Mouse (Mus musculus) gastrocnemius, postnatal 4 days (tissue): ENCODE results near the gene Rpl4. TPM values are rescaled to one million over a fixed set of nuclear protein-coding genes. Genes with fewer than 3 reads are reported as not detected.

Experiments
- microRNA-seq: library from miRNA; unstranded; fragments of <30 nt; microRNA quantifications from one replicate; pipeline ENCODE4 v1.2.0, GENCODE M21; 2021
- total RNA-seq, 2 experiments: library from RNA; stranded (reverse); gene quantifications; 2 replicates each; pipeline ENCODE4 v1.2.3; 2021

The Rpl4 gene
- total RNA-seq, 2 experiments from 2014 or later, result 987 to 1,060 TPM

Small RNA genes within 50 kb of the gene (microRNA-seq; reads per million reads assigned to microRNA genes)
- not detected for gene Gm24106

Other genes starting within 250 kb of the Rpl4 start
- gene Smad6, start 151.3 kb upstream of the Rpl4 start, total RNA-seq, result 1 to 10 TPM; 5.6 to 7.2 TPM
- 1 to 10 TPM in 1 of 2 experiments, under 1 TPM in 1; 0.52 to 1.2 TPM for gene Lctl, start 56.2 kb upstream of the Rpl4 start, total RNA-seq
- gene Zwilch, start 271 bp upstream of the Rpl4 start, total RNA-seq, result 10 to 100 TPM in 1 of 2 experiments, 1 to 10 TPM in 1; 10.0 to 11.2 TPM
- 10 to 100 TPM; 16.7 to 20.7 TPM for gene Snapc5, start 5.9 kb downstream of the Rpl4 start, total RNA-seq
- 1 to 10 TPM; 1.9 to 2.9 TPM for gene Uchl4, start 61.8 kb downstream of the Rpl4 start, total RNA-seq
- 100 to 1,000 TPM; 113 to 118 TPM for gene Map2k1, start 80.3 kb downstream of the Rpl4 start, total RNA-seq
- gene Tipin, start 108.2 kb downstream of the Rpl4 start, total RNA-seq, result 10 to 100 TPM; 40.9 to 41.6 TPM
- gene Dis3l, start 167.9 kb downstream of the Rpl4 start, total RNA-seq, result 10 to 100 TPM; 15.3 to 17.1 TPM
- 1 to 10 TPM in 1 of 2 experiments, under 1 TPM in 1; 0.71 to 1.1 TPM for gene Megf11, start 212.3 kb downstream of the Rpl4 start, total RNA-seq